Mouse (Mus musculus) cerebellum, postnatal 36 days (tissue): ENCODE data around the gene Slc7a15.
"Not testable (repeated sequence)": the region's sequence is repeated elsewhere in the genome, so short reads cannot be mapped to it uniquely, and the experiment has no call there.

Experiments used
- DNase-seq, 2 experiments: peaks; one replicate each; pipeline ENCODE4 v3.0.0; 2021 to 2022; ENCODE audit warnings: mixed read lengths in 2 of 2

Slc7a15 gene

GRCm38 (mm10) chr12:8598966-8599365 is at the start of gene Slc7a15:
Gene Slc7a15 (minus strand): TSS chr12:8599066.
- not testable (repeated sequence) for DNase-seq

GRCm38 (mm10) chr12:8648211-8648610 is 49.3 kb upstream of the Slc7a15 start:
- not testable (repeated sequence) for DNase-seq

GRCm38 (mm10) chr12:8641425-8641735 is 42.5 kb upstream of the Slc7a15 start:
- no peak for DNase-seq

GRCm38 (mm10) chr12:8640711-8641424 is 42.0 kb upstream of the Slc7a15 start:
- peak; percentile 100 for DNase-seq

GRCm38 (mm10) chr12:8640186-8640585 is 41.3 kb upstream of the Slc7a15 start:
- DNase-seq, result peak in 1 of 2 experiments; percentile 9

- DNase-seq, result peak; percentile 75 to 78
Measured at GRCm38 (mm10) chr12:8638411-8639087, 39.7 kb upstream of the Slc7a15 start.

- no peak for DNase-seq
Measured at GRCm38 (mm10) chr12:8636945-8637344, 38.1 kb upstream of the Slc7a15 start.

- no peak for DNase-seq
Measured at GRCm38 (mm10) chr12:8635546-8635945, 36.7 kb upstream of the Slc7a15 start.

GRCm38 (mm10) chr12:8634306-8634705 is 35.4 kb upstream of the Slc7a15 start:
- DNase-seq, result no peak

- no peak for DNase-seq
Measured at GRCm38 (mm10) chr12:8632737-8633365, 34.0 kb upstream of the Slc7a15 start.

- no peak for DNase-seq
Measured at GRCm38 (mm10) chr12:8631691-8632090, 32.8 kb upstream of the Slc7a15 start.

- no peak for DNase-seq
Measured at GRCm38 (mm10) chr12:8629537-8629936, 30.7 kb upstream of the Slc7a15 start.

- no peak for DNase-seq
Measured at GRCm38 (mm10) chr12:8620678-8621018, 21.8 kb upstream of the Slc7a15 start.

GRCm38 (mm10) chr12:8619827-8620677 is 21.2 kb upstream of the Slc7a15 start:
- no peak for DNase-seq

- no peak for DNase-seq
Measured at GRCm38 (mm10) chr12:8618271-8618670, 19.4 kb upstream of the Slc7a15 start.

- DNase-seq, result no peak
Measured at GRCm38 (mm10) chr12:8609070-8609469, 10.2 kb upstream of the Slc7a15 start.

GRCm38 (mm10) chr12:8595611-8596010 is 3.3 kb downstream of the Slc7a15 start:
- no peak for DNase-seq

- DNase-seq, result not testable (repeated sequence)
Measured at GRCm38 (mm10) chr12:8591326-8591725, 7.5 kb downstream of the Slc7a15 start.

- no peak for DNase-seq
Measured at GRCm38 (mm10) chr12:8573405-8573804, 25.5 kb downstream of the Slc7a15 start.

- DNase-seq, result not testable (repeated sequence)
Measured at GRCm38 (mm10) chr12:8571903-8572341, 26.9 kb downstream of the Slc7a15 start.

GRCm38 (mm10) chr12:8571287-8571902 is 27.5 kb downstream of the Slc7a15 start:
- not testable (repeated sequence) for DNase-seq

- not testable (repeated sequence) for DNase-seq
Measured at GRCm38 (mm10) chr12:8562213-8562612, 36.7 kb downstream of the Slc7a15 start.
